Mouse (Mus musculus): ENCODE results near the gene Sh2d3c. TPM values are rescaled to one million over a fixed set of nuclear protein-coding genes. Genes with fewer than 3 reads are reported as not detected.

Gene Sh2d3c
- polyA plus RNA-seq, 1 experiment from 2014 or later: 37.8 TPM

- Histone ChIP-seq H3K36me3 (peaks cover 57% of the 10 kb centered on the region), H3K4me2 (replicated peaks) (no peak overlapping the region), H3K4me3 (replicated peaks) (no peak overlapping the region), H3K27ac (no peak overlapping the region), H3K4me1 (replicated peaks) (no peaks in the 10 kb centered on the region), H3K9me3 (no peaks in the 10 kb centered on the region), H3K9ac (replicated peaks) (no peak overlapping the region), H3K27me3 (no peaks in the 10 kb centered on the region)
- 95% methylated on average over 8 of the region's 8 CpGs for WGBS
- ATAC-seq: no peak
These were observed 17.8 kb upstream of the Sh2d3c start for GRCm38 (mm10) chr2:32703046-32703445.

- H3K36me3 ChIP-seq: peaks cover 66% of the 10 kb centered on the region
- no peak within 1 kb of the TSS for H3K4me3 ChIP-seq (replicated peaks)
- no peak within 1 kb of the TSS for H3K4me2 ChIP-seq (replicated peaks)
- no peaks in the 10 kb centered on the region for H3K4me1 ChIP-seq (replicated peaks)
- no peak within 1 kb of the TSS for H3K27ac ChIP-seq
- H3K9me3 ChIP-seq: no peaks in the 10 kb centered on the region
- no peak for ATAC-seq
- no peak within 1 kb of the TSS for H3K9ac ChIP-seq (replicated peaks)
- WGBS: 83% methylated on average over 2 of the region's 2 CpGs
- no peaks in the 10 kb centered on the region for H3K27me3 ChIP-seq
These were observed 16.8 kb upstream of the Sh2d3c start, which contains the start of gene Fpgs for GRCm38 (mm10) chr2:32704021-32704421. Fpgs (minus strand) TSS chr2:32704145.

GRCm38 (mm10) chr2:32705018-32705417 lies 15.8 kb upstream of the Sh2d3c start:
- Histone ChIP-seq H3K27ac (no peak overlapping the region), H3K4me3 (replicated peaks) (no peak overlapping the region), H3K4me1 (replicated peaks) (no peaks in the 10 kb centered on the region), H3K4me2 (replicated peaks) (no peak overlapping the region), H3K9me3 (no peaks in the 10 kb centered on the region), H3K27me3 (no peaks in the 10 kb centered on the region), H3K9ac (replicated peaks) (no peak overlapping the region), H3K36me3 (peaks cover 76% of the 10 kb centered on the region)
- 92% methylated on average over 7 of the region's 7 CpGs for WGBS
- no peak for ATAC-seq

GRCm38 (mm10) chr2:32706971-32707370 lies 13.9 kb upstream of the Sh2d3c start:
- Histone ChIP-seq H3K4me3 (replicated peaks) (no peak overlapping the region), H3K9me3 (no peaks in the 10 kb centered on the region), H3K4me1 (replicated peaks) (peaks cover 11% of the 10 kb centered on the region), H3K36me3 (peaks cover 88% of the 10 kb centered on the region), H3K9ac (replicated peaks) (no peak overlapping the region), H3K4me2 (replicated peaks) (no peak overlapping the region), H3K27ac (no peak overlapping the region), H3K27me3 (no peaks in the 10 kb centered on the region)
- ATAC-seq: no peak
- 94% methylated on average over 6 of the region's 6 CpGs for WGBS

GRCm38 (mm10) chr2:32708643-32709042 lies 12.2 kb upstream of the Sh2d3c start:
- H3K4me2 ChIP-seq (replicated peaks): no peak overlapping the region
- H3K36me3 ChIP-seq: peaks cover 75% of the 10 kb centered on the region
- no peak overlapping the region for H3K4me3 ChIP-seq (replicated peaks)
- no peak for ATAC-seq
- no peak overlapping the region for H3K27ac ChIP-seq
- H3K27me3 ChIP-seq: no peaks in the 10 kb centered on the region
- WGBS: 45% methylated on average over 3 of the region's 3 CpGs
- H3K9me3 ChIP-seq: no peaks in the 10 kb centered on the region
- no peak overlapping the region for H3K9ac ChIP-seq (replicated peaks)
- H3K4me1 ChIP-seq (replicated peaks): peaks cover 13% of the 10 kb centered on the region

- Histone ChIP-seq H3K27me3 (no peaks in the 10 kb centered on the region), H3K27ac (no peak overlapping the region), H3K4me3 (replicated peaks) (no peak overlapping the region), H3K4me2 (replicated peaks) (no peak overlapping the region), H3K9ac (replicated peaks) (no peak overlapping the region), H3K9me3 (no peaks in the 10 kb centered on the region), H3K36me3 (peaks cover 65% of the 10 kb centered on the region), H3K4me1 (replicated peaks) (peaks cover 23% of the 10 kb centered on the region)
- no peak for ATAC-seq
- WGBS: 91% methylated on average over 20 of the region's 20 CpGs
These were observed 11.2 kb upstream of the Sh2d3c start for GRCm38 (mm10) chr2:32709521-32710137.

- 91% methylated on average over 5 of the region's 5 CpGs for WGBS
- Histone ChIP-seq H3K27ac (no peak overlapping the region), H3K9me3 (no peaks in the 10 kb centered on the region), H3K36me3 (peaks cover 57% of the 10 kb centered on the region), H3K4me2 (replicated peaks) (no peak overlapping the region), H3K27me3 (no peaks in the 10 kb centered on the region), H3K9ac (replicated peaks) (no peak overlapping the region), H3K4me1 (replicated peaks) (peaks cover 23% of the 10 kb centered on the region), H3K4me3 (replicated peaks) (no peak overlapping the region)
- ATAC-seq: no peak
These were observed 10.4 kb upstream of the Sh2d3c start for GRCm38 (mm10) chr2:32710425-32710824.

- Histone ChIP-seq H3K9me3 (no peaks in the 10 kb centered on the region), H3K4me1 (replicated peaks) (peaks cover 23% of the 10 kb centered on the region), H3K4me3 (replicated peaks) (peak overlapping the region; percentile 97), H3K36me3 (peaks cover 47% of the 10 kb centered on the region), H3K9ac (replicated peaks) (peak overlapping the region; percentile 95), H3K4me2 (replicated peaks) (peak overlapping the region; percentile 100), H3K27me3 (no peaks in the 10 kb centered on the region), H3K27ac (0 out of 2 replicates have a peak overlapping the region, but pooled peaks have one; percentile 99)
- 29% methylated on average over 9 of the region's 9 CpGs for WGBS
- ATAC-seq: no peak
These were observed 9.4 kb upstream of the Sh2d3c start for GRCm38 (mm10) chr2:32711301-32712056.

- H3K27me3 ChIP-seq: no peaks in the 10 kb centered on the region
- peaks cover 23% of the 10 kb centered on the region for H3K4me1 ChIP-seq (replicated peaks)
- H3K9me3 ChIP-seq: no peaks in the 10 kb centered on the region
- peak overlapping the region; percentile 95 for H3K9ac ChIP-seq (replicated peaks)
- peak; percentile 51 for ATAC-seq
- H3K27ac ChIP-seq: peak overlapping the region; percentile 99
- peak overlapping the region; percentile 100 for H3K4me2 ChIP-seq (replicated peaks)
- WGBS: 0% methylated on average over 41 of the region's 41 CpGs
- H3K4me3 ChIP-seq (replicated peaks): peak overlapping the region; percentile 97
- H3K36me3 ChIP-seq: peaks cover 40% of the 10 kb centered on the region
These were observed 8.7 kb upstream of the Sh2d3c start for GRCm38 (mm10) chr2:32712108-32712551.

GRCm38 (mm10) chr2:32712586-32712933 lies 8.3 kb upstream of the Sh2d3c start:
- peak overlapping the region; percentile 95 for H3K9ac ChIP-seq (replicated peaks)
- WGBS: 0% methylated on average over 38 of the region's 44 CpGs
- no peaks in the 10 kb centered on the region for H3K27me3 ChIP-seq
- H3K27ac ChIP-seq: peak overlapping the region; percentile 99
- peaks cover 23% of the 10 kb centered on the region for H3K4me1 ChIP-seq (replicated peaks)
- no peaks in the 10 kb centered on the region for H3K9me3 ChIP-seq
- ATAC-seq: peak; percentile 91
- peak overlapping the region; percentile 100 for H3K4me2 ChIP-seq (replicated peaks)
- peak overlapping the region; percentile 97 for H3K4me3 ChIP-seq (replicated peaks)
- peaks cover 36% of the 10 kb centered on the region for H3K36me3 ChIP-seq

GRCm38 (mm10) chr2:32712934-32713817 lies 7.7 kb upstream of the Sh2d3c start, which contains the start of gene Cdk9:
Cdk9 (minus strand) TSS chr2:32713076.
- 1% methylated on average over 55 of the region's 79 CpGs for WGBS
- Histone ChIP-seq H3K36me3 (peaks cover 30% of the 10 kb centered on the region), H3K27me3 (no peaks in the 10 kb centered on the region), H3K4me3 (replicated peaks) (peak within 1 kb of the TSS; percentile 97), H3K4me1 (replicated peaks) (peaks cover 23% of the 10 kb centered on the region), H3K4me2 (replicated peaks) (peak within 1 kb of the TSS; percentile 100), H3K27ac (peak within 1 kb of the TSS; percentile 99), H3K9me3 (no peaks in the 10 kb centered on the region), H3K9ac (replicated peaks) (peak within 1 kb of the TSS; percentile 95)
- ATAC-seq: peak; percentile 83

All from midbrain, embryonic 13.5 days (tissue).